Mouse (Mus musculus) megakaryocyte progenitor cell, adult 5-6 weeks (primary cell): Measurements from ENCODE around the gene Pgbd5. TPM values are rescaled to one million over a fixed set of nuclear protein-coding genes. Genes with fewer than 3 reads are reported as not detected.

Source experiments
- ATAC-seq: replicated peaks from 2 replicates; pipeline ENCODE4 v1.8.0; 2016; ENCODE audit warnings: mild to moderate bottlenecking, moderate TSS enrichment, inconsistent platforms; ENCODE audit not compliant: poor library complexity
- total RNA-seq, 2 experiments: library from RNA; stranded (forward) in 1 of 2; stranded (reverse) in 1 of 2; fragments of 157-497, 149-512 nt in 1 of 2; fragments of 200-1000 nt in 1 of 2; gene quantifications; 2 replicates each; pipeline versions ENCODE4 v1.2.3 to v1.2.4; 2015 to 2017

Gene Pgbd5
- total RNA-seq, 2 experiments from 2014 or later, result not detected

- ATAC-seq, result no peak
These were observed 45.5 kb downstream of the Pgbd5 start for GRCm38 (mm10) chr8:124393927-124394326.

GRCm38 (mm10) chr8:124393013-124393412, 46.4 kb downstream of the Pgbd5 start:
- ATAC-seq, result no peak

GRCm38 (mm10) chr8:124392271-124393012, 47.0 kb downstream of the Pgbd5 start:
- ATAC-seq, result no peak

- no peak for ATAC-seq
These were observed 48.3 kb downstream of the Pgbd5 start for GRCm38 (mm10) chr8:124391191-124391590.

- no peak for ATAC-seq
These were observed 50.0 kb downstream of the Pgbd5 start for GRCm38 (mm10) chr8:124389495-124389894.

- ATAC-seq, result no peak
These were observed 53.1 kb downstream of the Pgbd5 start for GRCm38 (mm10) chr8:124386225-124386899.

- ATAC-seq, result no peak
These were observed 55.1 kb downstream of the Pgbd5 start for GRCm38 (mm10) chr8:124384336-124384735.

- ATAC-seq, result no peak
These were observed 57.2 kb downstream of the Pgbd5 start for GRCm38 (mm10) chr8:124382235-124382634.

GRCm38 (mm10) chr8:124379289-124379688, 60.2 kb downstream of the Pgbd5 start:
- ATAC-seq, result no peak

- no peak for ATAC-seq
These were observed 63.1 kb downstream of the Pgbd5 start for GRCm38 (mm10) chr8:124376406-124376805.

- ATAC-seq, result no peak
These were observed 63.7 kb downstream of the Pgbd5 start for GRCm38 (mm10) chr8:124375727-124376126.

- ATAC-seq, result no peak
These were observed 64.3 kb downstream of the Pgbd5 start for GRCm38 (mm10) chr8:124375168-124375567.

- ATAC-seq, result no peak
These were observed 65.7 kb downstream of the Pgbd5 start for GRCm38 (mm10) chr8:124373753-124374152.

- ATAC-seq, result no peak
These were observed 67.9 kb downstream of the Pgbd5 start for GRCm38 (mm10) chr8:124371410-124372123.

GRCm38 (mm10) chr8:124370422-124371183, 68.9 kb downstream of the Pgbd5 start:
- no peak for ATAC-seq

GRCm38 (mm10) chr8:124368213-124368612, 71.2 kb downstream of the Pgbd5 start:
- peak; percentile 97 for ATAC-seq

GRCm38 (mm10) chr8:124363337-124363736, 76.1 kb downstream of the Pgbd5 start:
- ATAC-seq, result no peak

- ATAC-seq, result peak; percentile 50
These were observed 76.9 kb downstream of the Pgbd5 start for GRCm38 (mm10) chr8:124362589-124362988.

- no peak for ATAC-seq
These were observed 77.6 kb downstream of the Pgbd5 start for GRCm38 (mm10) chr8:124361773-124362427.

- ATAC-seq, result no peak
These were observed 78.5 kb downstream of the Pgbd5 start for GRCm38 (mm10) chr8:124360911-124361310.
